Mouse (Mus musculus) testis, adult 2 months (tissue): ENCODE measurements at regions not wholly inside any gene's neighbourhood (a gene's known extent, or its start where the extent isn't known, plus 50 kb on each side); places are given as distances from the start of the nearest gene placed in this dataset.

Experiments used
- CTCF ChIP-seq: fragments of 200-500 bp; IDR thresholded peaks from 2 replicates; pipeline ENCODE4 v1.5.1; 2012; ENCODE audit warnings: low read depth, mild to moderate bottlenecking, inconsistent platforms, low read length, moderate library complexity; ENCODE audit not compliant: control insufficient read depth, insufficient read depth, insufficient replicate concordance
- POLR2A ChIP-seq: fragments of 200-500 bp; IDR thresholded peaks from 2 replicates; pipeline ENCODE4 v1.6.1; 2012; ENCODE audit warnings: low read depth, mild to moderate bottlenecking, inconsistent platforms, low read length, moderate library complexity; ENCODE audit not compliant: control insufficient read depth

GRCm38 (mm10) chr1:35694349-35694748, 373.9 kb upstream of the Hs6st1 start:
- TF ChIP-seq CTCF = no peak
- TF ChIP-seq POLR2A = no peak
